Mouse (Mus musculus) CD8-positive naive resting alpha-beta T cell, adult 2 months (primary cell): ENCODE results near the gene Slc22a15.
"Not testable (repeated sequence)": the region's sequence is repeated elsewhere in the genome, so short reads cannot be mapped to it uniquely, and the experiment has no call there.

Source experiments
- DNase-seq, 2 experiments: peaks; one replicate each; pipeline ENCODE4 v3.0.0; 2022; ENCODE audit warnings: low read depth in 2 of 2, low spot score in 2 of 2

Gene Slc22a15

DNA sequence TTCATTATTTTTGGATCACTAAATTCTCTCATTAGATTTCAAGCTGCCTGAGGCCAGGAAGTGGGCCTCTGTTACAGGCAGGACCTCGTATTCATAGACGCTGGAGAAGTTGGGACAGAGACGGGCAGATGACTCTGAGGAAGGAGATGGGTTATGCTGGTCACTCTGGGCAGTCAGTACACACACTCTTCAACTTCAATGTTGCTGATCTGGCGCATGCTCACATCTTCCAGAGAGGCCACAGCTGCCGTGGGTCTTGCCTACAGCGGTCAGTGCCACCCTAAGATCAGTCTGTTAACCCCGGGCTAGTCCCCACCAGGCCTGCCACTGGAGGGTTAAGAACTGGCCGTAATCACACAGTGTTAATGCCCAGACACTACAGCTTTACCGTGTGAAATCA, 52.3 kb downstream of the Slc22a15 start:
- DNase-seq = no peak

DNA sequence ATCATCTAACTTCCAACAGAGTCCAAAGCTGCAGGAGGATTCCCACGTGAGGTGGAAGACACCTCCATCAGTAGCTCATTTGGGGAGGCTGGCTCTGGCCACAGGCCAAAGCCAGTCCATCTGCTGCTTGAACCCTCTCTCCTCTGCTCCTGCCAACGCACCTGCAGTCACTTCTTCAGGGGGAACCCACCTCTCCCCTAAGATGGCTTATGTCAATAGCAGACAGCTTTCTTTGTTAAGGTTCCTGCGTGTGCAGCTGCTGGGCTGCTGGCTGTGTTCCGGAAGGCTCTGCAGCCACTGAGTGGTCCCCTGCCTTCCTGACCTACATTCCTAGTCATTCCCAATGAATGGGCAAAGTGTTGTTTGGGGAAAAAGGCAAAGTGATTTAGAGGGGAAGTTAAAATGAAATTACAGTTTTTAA, 57.2 kb downstream of the Slc22a15 start:
- no peak for DNase-seq

DNA sequence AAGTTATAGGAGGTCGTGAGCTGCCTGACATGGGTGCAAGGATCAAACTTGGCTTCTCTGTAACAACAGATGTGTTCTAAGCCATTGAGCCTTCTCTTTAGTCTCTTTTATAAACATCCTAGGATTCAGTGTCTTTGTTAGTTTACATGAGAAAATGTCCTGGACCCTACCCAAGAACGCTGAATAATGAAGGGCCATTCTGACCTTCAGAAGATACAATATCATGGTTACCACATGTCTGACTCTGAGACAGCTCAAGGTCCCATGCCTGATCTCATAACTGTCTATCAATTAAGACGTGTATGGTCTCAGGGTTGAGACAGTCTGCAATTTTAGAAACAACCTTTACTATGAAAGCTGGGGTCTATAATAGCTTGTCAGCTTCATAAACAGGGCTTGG, 62.4 kb downstream of the Slc22a15 start:
- DNase-seq = no peak

DNA sequence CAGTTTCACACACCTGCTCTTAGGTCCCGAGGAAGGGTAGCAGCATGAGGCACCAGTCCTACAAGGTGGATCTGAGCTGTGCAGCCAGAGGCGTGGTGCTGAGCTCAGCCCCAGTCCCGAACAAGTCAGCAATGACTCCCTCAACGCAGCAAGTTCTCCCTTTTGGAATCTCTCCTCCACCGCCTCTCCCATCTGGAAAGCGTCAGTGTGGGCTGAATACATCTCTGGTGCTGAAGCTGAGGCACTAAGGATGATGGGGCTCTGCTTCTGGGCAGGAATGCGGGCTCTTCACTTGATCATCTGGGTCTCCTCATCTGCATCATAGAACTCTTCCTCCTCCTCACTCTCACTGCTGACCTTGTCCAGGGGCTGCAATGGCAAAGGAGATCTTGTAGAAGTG, 64.1 kb downstream of the Slc22a15 start:
- no peak for DNase-seq

DNA sequence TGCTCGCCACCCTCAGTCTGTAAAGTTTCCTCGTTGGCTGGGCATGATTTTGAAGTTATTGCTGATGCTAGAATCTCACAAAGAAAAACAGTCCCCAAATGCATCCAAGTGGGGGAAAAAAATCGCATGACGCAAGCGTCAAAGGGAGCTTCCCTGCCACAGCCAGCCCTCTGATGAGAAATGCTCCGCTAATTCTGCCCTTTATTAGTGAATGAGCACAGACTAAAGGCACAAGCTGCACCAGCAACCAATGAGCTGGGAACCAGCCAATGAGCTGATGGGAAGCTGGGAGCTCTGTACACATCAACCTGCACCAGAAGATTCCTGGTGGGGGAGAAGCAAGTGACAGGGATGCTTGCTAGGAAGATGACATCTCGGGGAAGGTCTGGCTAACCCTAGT, 64.5 kb downstream of the Slc22a15 start:
- DNase-seq = no peak

DNA sequence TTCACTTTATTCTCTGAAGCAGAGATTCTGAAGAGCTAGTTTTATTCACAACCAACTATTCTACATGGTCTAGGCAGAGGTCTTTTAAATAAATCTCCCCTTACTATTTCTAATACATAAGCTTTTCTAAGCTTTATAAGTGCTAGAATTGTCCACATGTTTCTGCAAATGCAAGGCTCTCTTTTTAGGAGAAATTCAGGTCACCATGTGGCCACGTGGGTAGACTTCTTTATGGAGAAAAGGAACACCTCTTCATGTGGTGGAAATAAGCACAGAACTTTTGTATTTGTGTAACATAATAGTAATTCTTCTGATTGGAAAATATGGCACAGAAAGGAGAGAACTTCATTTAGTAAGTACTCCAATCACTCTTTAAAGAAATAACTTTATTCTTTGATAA, 70.2 kb downstream of the Slc22a15 start:
- DNase-seq = no peak

DNA sequence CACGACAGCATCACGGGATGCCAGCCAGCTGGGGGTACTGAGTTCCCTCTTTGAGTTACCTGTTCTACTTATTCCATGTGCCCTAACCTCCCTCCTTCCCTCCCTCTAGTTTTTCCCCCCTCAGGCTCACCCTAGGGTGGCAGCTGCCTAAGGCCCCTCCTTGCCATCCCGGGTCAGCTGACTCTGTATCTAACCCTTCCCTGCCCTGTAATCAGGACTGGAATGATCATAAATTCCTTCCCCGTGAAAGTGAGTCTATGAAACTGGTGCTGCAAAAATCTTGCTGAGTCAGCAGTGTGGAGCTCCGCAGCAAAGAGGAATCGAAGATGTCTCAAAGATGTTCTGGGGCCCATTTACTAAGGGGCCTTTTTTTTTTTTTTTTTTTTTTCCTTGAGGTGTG, 72.9 kb downstream of the Slc22a15 start:
- DNase-seq = no peak

DNA sequence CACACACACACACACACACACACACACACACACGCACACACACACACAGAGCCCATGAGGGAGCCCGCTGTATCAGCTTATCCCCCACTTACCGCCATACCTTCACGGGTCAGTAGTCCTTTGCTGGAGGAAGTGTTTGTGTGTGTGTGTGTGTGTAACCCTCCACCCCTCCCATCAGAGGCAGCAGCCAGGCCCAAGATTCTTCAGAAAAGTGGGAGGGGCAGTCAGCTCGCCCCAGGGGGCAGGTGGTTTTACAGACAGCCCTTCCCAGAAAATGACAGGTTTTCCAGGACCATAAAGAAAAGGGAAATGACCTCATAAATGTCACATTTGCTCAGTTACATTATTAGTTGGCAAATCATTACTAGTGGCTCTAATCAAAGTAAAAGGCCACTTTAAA, 75.4 kb downstream of the Slc22a15 start, which contains the start of gene Mab21l3:
TSS of gene Mab21l3 (minus strand) at position 144 of the 400 bp plus-strand sequence.
- DNase-seq = no peak

DNA sequence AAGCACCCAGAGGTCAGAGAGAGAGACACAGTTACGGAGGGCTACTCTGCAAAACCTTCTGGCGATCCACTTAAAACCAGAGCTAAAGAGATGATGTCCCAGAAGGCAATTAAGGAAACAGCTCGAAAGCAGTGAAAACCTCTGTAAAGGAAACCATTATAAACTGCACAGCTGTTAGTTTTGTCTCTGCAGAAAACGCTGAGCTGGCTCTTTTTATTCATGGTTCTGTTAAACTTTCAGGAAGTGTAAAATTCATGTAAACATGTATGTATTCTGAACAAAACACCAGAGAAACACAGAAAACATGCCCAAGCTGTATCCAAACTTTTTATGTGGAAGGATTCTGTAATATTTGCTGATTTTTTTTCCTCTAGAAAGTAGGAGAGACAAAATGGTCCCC, 78.2 kb downstream of the Slc22a15 start:
- no peak for DNase-seq

DNA sequence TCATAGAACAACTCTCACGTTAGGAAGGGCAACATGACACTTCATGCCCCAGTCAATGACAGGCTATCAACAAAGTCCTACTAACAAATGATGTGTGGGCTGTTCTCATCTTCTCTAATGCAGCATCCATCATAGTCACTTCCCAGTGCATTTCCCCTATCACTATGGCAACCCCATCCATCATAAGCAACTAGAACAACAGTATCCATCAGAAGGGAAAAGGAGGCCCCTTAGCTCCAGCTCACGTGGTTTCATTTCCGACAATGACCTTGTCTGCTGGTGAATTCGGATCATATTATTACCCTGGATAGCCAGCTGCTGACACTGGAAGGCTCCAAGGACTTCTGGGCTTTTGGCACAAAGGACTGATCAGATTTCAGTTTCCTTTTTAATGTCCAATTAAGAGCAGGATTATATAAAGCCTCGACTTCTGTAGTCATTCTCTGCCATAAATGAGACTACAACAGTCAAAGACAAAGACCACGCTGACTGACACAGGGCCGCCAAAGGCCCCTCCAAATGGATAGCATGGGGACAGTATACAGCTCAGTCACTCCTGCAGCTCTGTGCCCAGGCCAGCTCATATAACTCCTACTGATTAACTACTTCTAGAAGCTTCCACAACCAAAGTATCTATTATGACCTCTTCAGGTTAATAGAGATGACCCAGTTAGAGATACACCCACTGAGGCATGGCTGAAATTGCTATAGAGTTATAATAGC, 81.7 kb downstream of the Slc22a15 start:
- no peak for DNase-seq

DNA sequence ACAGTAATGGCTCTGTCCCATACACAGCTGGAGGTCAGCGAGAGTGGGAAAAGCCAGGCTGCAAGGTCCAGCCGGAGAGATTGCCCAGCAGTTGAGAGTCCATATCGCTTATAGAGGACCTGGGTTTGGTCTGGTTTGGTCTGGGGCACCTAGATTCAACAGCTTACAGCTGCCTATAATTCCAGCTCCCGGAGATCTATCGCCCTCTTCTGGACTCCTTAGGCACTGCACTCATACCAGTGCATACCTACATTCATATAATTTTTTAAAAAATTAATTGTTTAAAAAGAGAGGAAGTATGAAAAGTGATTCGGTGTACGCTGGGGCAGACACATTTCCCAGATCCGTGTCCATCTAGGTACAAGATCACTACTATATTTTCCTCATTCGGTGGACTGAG, 84.9 kb downstream of the Slc22a15 start:
- no peak for DNase-seq

DNA sequence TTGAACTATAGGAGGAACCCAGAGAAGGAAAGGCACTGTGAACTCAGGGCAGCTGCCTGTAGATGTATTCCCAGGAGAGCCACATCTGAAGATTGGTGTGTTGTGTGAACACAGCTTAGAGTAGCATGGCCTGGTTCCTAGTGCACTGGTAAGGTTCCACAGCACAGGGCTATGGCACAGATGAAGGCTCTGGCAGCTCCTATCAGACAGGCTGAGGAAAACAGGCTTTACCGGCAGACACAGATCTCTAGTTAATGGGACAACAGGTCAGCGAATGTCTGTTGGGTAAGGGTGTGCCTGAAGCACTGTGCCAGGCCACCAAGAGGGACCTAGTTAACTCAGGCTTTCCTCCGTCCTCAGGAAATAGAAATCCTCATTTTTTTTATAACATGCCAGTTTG, 87.3 kb downstream of the Slc22a15 start:
- no peak for DNase-seq

DNA sequence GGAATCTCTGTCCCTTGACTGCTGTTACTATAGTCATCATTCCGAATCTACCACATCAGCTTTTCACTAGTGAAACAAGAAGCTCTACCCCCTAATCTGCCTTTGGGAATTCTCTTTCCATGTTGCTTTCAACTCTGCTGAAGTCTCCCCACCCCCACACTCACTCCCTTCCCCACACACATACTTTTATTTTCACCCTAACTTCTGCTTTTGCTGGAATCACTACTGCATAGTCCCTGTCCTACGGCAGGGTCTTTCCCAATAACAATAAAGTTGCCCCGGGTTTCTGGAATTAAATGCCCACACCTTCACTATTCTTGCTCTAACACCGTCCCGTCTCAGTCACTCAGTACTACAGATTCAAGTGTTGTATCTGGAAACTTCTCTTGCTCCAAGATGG, 87.7 kb downstream of the Slc22a15 start:
- no peak for DNase-seq

DNA sequence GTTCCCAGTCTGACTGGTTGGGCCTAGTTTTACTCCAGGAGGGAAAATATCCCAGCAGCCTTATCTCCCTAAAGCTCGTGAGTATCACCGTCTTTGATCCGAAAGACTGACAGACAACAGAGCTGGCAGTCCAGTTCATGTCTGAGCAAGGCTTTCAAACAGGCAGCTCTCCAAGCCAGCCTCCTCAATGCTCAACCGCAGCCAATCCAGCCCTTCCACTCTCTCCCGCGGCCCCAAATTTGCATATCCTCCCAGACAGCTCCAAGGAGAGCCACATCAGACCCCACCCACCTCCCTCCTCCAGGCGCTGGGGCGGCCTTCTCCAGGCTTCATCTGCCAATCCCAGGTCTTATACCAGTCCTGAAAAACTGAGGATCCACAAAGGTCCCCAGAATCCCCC, 88.2 kb downstream of the Slc22a15 start:
- DNase-seq = no peak

DNA sequence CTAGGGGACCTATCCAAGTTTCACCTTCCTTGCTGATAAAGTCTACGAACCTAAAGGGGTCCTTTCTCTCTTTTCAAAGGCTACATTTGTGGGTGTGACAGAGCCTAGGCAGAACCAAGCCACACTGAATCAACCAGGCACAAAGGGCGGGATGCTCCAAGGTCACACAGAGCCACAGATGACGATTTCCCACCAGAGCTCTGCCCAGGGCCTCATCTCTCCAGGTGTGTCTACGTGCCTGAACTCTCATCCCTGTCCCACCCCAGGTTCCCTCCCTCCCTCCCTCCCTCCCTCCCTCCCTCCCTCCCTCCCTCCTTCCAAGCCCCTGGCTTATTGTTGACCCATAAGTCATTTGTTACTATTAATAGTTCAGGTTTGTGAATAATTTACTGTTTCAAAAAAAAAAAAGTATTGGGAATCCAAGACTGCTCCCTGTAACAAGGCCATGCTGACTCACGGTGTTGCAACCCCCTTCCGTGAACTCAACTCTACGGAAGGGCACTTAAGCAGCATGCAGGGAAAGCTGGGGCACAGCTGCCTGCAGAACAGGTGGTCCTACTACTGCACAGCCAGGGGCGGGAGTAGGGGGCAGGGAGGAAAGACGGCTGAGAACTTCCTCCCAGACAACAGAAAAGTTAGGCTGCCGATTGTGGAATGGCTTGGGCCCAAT, 92.9 kb downstream of the Slc22a15 start:
- DNase-seq = no peak

DNA sequence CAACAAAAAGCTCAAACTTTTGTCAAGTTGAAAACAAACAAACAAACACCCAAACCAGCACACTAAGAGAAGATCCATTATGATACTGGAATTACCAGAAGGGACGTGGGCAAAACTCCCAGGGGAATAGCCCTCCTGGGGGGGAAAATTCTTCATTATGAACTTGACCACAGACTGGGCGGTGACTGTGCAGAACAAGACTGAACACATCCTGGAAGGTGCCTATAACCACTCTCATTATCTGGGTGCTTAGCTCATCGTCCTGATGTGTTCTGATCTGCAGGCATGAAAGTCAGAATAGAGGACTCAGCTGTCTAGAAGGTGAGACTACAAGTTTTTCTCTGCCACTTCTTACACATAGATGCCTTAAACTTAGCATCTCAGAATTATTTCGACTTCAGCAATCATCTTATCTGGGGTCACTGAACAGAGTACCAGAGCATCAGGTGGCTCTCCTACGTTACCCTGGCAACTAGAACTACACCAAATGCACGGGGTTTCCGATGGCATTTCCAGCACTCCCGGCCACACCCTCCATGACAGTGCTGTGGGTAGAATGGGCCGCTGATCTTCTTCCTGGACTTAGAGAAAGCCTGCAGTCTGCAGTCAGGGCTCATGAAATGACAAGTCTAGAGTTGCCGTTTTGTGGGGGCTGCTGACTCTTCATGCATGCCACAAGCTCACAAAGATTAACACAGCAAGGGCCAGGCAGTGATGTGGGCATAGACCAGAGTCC, 94.2 kb downstream of the Slc22a15 start:
- no peak for DNase-seq

DNA sequence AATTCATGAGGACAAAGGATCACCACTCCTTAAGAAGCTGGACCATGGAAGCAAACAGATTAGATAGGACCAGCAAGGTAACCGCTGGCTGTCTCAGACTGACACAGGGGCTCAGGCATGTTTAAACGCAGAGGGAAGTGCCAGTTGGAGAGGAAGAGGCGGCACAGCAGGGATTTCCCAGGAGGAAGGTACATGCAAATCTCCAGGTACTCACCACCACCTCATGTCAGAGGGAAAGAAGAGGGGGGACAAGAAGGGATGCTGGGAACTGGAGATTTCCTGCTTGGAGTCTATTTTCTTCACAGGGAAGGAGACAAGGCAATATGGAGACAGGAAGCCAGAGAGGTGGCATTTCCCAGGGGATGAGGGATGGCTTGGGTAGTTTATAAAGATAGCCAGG, 95.7 kb downstream of the Slc22a15 start:
- DNase-seq = no peak

DNA sequence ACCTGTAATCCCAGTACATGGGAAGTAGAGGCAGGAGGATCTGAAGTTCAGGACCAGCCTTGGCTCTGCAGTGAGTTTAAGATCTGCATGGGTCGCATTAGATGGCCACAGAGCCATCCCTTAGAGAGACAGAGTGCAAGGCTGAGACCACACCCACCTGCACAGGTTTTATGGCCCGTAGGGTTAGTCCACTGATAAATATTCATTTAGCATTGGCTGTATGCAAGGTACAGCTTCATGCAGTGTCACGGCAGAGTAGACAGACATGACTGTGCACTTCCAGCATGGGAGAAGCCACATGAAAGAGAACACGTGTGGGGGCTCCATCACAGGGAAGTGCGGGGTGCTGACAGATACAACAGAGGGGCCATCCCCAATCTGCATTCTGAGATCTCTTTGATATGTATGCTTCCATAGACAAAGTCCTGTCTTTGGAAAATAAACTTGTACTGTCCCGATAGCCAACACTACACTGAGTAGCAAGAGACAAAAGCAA, 97.0 kb downstream of the Slc22a15 start:
- DNase-seq = no peak

DNA sequence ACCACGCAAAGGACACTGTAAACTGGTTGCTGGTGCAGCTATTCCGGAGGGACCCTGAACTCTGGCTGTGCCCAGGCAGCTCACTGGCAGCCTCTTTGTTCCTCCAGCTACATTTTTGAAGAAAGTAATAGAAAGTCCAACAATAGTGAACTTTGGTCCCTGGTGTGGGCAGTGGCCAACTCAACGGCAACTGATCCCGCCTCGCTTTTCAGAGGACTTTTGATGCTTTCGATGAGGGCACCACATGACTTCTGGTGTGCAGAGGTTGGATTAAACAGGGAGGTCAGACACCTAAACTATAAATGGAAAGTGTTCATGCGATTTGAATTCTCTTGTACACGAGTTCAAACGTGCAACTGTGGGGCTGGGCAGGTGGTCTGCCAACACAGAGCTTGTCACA, 99.9 kb downstream of the Slc22a15 start:
- no peak for DNase-seq

DNA sequence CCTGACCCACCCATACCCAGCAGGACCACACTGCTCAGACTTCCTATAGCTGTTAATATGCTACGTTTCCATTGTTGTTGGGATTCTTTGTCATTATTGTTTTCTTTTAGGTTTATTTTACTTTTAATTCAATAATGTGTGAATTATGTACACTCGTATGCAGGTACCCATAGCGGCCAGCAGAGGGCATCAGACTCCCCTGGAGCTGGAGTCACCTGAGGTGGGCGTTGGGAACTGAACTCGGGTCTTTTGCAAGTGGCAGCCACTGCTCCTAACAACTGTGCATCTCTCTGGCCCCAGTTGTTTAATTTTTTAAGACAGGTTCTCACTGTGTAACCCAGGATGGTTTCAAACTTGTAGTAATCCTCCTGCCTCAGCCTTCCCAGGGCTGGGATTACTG, 102.2 kb downstream of the Slc22a15 start:
- no peak for DNase-seq

DNA sequence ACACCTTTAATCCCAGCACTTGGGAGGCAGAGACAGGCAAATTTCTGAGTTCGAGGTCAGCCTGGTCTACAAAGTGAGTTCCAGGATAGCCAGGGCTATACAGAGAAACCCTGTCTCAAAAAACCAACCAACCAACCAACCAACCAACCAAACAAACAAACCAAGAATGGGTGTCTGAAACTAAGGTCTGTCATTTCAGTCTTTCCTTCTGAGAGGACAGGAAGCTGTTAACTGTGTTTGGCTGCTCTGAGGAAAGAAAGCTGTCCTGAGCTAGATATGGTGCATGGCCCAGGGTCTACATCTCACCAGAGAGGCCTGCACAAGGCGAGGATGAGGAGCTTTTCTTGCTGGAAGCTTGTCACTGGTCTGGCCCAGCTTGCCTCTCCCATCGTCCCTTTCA, 103.5 kb downstream of the Slc22a15 start:
- DNase-seq = not testable (repeated sequence)

DNA sequence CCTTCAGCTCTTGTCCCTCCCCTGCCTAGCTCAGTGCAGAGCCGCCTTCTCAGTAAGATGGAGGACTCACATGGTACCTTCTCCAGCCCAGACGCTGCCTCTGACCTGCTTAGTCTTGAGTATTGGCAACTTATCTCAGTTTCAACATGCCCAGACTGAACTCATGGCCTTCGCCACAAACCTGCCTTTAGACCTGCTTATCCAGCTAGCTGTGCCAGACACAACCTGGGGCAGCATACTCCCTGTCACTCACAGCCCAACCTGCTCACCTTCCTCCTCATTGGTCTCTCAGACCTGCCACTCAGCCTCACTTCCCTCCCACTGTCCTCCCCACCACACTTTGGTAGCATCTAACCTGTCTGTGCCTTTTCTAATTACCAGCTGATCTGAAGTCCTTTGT, 108.2 kb downstream of the Slc22a15 start:
- no peak for DNase-seq
